Mouse (Mus musculus) liver, adult 2 months (tissue): ENCODE results near the gene Ifitm1. TPM values are rescaled to one million over a fixed set of nuclear protein-coding genes. Genes with fewer than 3 reads are reported as not detected.

Experiments
- DNase-seq: peaks from one replicate; pipeline ENCODE4 v3.0.0-alpha.2; 2011; ENCODE audit warnings: low read depth, low spot score; ENCODE audit errors: extremely low read depth
- H3K27ac ChIP-seq: fragments of 200-500 bp; replicated peaks from 2 replicates; pipeline ENCODE4 v1.5.1; 2012; ENCODE audit warnings: low read depth, mild to moderate bottlenecking, control low read depth, inconsistent platforms, low read length; ENCODE audit not compliant: insufficient read depth
- H3K27me3 ChIP-seq: fragments of 200-500 bp; 2 replicates; pipeline ENCODE4 v1.6.1; 2012; ENCODE audit warnings: mild to moderate bottlenecking, moderate library complexity, low read length, inconsistent platforms; ENCODE audit not compliant: control insufficient read depth, insufficient read depth
- H3K36me3 ChIP-seq: fragments of 200-500 bp; 2 replicates; pipeline ENCODE4 v1.6.1; 2012; ENCODE audit warnings: low read length, inconsistent platforms; ENCODE audit not compliant: control insufficient read depth, insufficient read depth
- H3K4me1 ChIP-seq: fragments of 200-500 bp; 2 replicates; pipeline ENCODE4 v1.6.1; 2011; ENCODE audit warnings: low read length; ENCODE audit not compliant: control insufficient read depth, insufficient read depth
- H3K4me3 ChIP-seq: fragments of 200-500 bp; 2 replicates; pipeline ENCODE4 v1.5.1; 2011; ENCODE audit warnings: low read depth, mild to moderate bottlenecking, control low read depth, low read length, moderate library complexity; ENCODE audit not compliant: insufficient read depth
- H3K79me2 ChIP-seq: fragments of 200-500 bp; 2 replicates; pipeline ENCODE4 v1.6.1; 2012; ENCODE audit warnings: inconsistent platforms, mild to moderate bottlenecking, low read length, moderate library complexity; ENCODE audit not compliant: control insufficient read depth, insufficient read depth
- H3K9ac ChIP-seq: fragments of 200-500 bp; 2 replicates; pipeline ENCODE4 v1.6.1; 2012; ENCODE audit warnings: low read depth, mild to moderate bottlenecking, control low read depth, inconsistent platforms, low read length
- CTCF ChIP-seq: fragments of 200-500 bp; IDR thresholded peaks from 2 replicates; pipeline ENCODE4 v1.5.1; 2011; ENCODE audit warnings: low read depth, low read length, control low read depth
- POLR2A ChIP-seq: fragments of 200-500 bp; IDR thresholded peaks from 2 replicates; pipeline ENCODE4 v1.6.1; 2011; ENCODE audit warnings: low read length, control low read depth; ENCODE audit not compliant: insufficient read depth; ENCODE audit errors: extremely low read depth
- WGBS: fragments of 180-500 bp; shearing (Covaris S2); methylation state at CpG from one replicate; pipeline ENCODE4 v1.1.7; 2018; 5-methylcytosine and 5-hydroxymethylcytosine counted together
- polyA plus RNA-seq: library from polyadenylated mRNA; depleted of rRNA; stranded (reverse); fragments of >200 nt; gene quantifications from 2 replicates; pipeline ENCODE4 v1.2.3, GENCODE M21; 2012
- total RNA-seq: library from RNA; depleted of rRNA; stranded (reverse); fragments of >200 nt; gene quantifications from 2 replicates; pipeline ENCODE4 v1.2.3, GENCODE M21; 2014

Ifitm1 gene
- total and polyA plus RNA-seq, 2 experiments, result 11.2 to 79.4 TPM

DNA sequence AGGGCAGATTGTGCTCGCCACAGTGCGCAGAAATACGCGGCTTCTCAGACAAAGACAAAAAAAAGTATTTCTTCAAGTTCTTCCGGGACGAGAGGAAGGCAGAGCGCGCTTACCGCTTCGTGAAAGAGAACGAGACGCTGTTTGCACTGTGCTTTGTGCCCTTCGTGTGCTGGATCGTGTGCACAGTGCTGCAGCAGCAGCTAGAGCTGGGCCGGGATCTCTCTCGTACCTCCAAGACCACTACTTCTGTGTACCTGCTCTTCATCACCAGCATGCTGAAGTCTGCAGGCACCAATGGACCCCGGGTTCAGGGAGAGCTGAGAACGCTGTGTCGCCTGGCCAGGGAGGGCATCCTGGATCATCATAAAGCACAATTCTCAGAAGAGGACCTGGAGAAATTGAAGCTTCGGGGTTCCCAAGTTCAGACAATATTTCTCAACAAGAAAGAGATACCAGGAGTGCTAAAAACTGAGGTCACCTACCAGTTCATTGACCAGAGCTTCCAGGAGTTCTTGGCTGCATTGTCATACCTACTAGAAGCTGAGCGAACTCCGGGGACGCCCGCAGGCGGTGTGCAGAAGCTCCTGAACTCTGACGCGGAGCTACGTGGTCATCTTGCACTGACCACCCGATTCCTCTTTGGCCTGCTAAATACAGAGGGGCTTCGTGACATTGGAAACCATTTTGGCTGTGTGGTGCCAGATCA is 43.8 kb upstream of the Ifitm1 start:
- TF ChIP-seq POLR2A, result no peak
- TF ChIP-seq CTCF, result no peak
- Histone ChIP-seq H3K27ac (peak overlapping the region; percentile 39; the same call in 1 of the 2 replicates), H3K27me3 (no peaks in the 10 kb centered on the region), H3K4me3 (no peak overlapping the region), H3K4me1 (peaks cover 29% of the 10 kb centered on the region), H3K9ac (peak overlapping the region; percentile 2; the same call in 1 of the 2 replicates), H3K79me2 (no peaks in the 10 kb centered on the region), H3K36me3 (peaks cover 30% of the 10 kb centered on the region; the same call in 1 of the 2 replicates)
- DNase-seq, result peak; percentile 79
- WGBS, result 31% methylated on average over 30 of the region's 30 CpGs

DNA sequence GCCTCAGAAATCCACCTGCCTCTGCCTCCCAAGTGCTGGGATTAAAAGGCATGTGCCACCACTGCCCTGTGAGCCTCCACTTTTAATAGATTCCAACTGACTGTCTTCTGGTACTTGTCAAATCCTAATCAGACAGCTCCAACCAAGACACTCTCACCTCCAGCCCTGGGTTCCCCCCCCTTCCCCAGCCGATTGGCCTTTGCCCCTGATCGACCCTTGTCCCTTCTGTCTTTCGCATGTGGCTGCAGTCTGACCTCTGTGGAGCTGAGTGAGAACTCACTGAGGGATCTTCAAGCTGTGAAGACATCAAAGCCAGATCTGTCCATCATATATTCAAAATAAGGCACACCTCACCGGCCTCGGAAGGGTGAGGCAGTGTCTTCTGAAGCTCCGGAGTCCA is 39.8 kb upstream of the Ifitm1 start:
- Histone ChIP-seq H3K27me3 (no peaks in the 10 kb centered on the region), H3K79me2 (no peaks in the 10 kb centered on the region), H3K4me3 (no peak overlapping the region), H3K36me3 (peaks cover 30% of the 10 kb centered on the region), H3K27ac (no peak overlapping the region; the same call in 1 of the 2 replicates), H3K4me1 (peaks cover 24% of the 10 kb centered on the region), H3K9ac (no peak overlapping the region)
- no peak for TF ChIP-seq POLR2A
- TF ChIP-seq CTCF, result no peak
- peak; percentile 77 for DNase-seq
- WGBS, result 66% methylated on average over 6 of the region's 6 CpGs

DNA sequence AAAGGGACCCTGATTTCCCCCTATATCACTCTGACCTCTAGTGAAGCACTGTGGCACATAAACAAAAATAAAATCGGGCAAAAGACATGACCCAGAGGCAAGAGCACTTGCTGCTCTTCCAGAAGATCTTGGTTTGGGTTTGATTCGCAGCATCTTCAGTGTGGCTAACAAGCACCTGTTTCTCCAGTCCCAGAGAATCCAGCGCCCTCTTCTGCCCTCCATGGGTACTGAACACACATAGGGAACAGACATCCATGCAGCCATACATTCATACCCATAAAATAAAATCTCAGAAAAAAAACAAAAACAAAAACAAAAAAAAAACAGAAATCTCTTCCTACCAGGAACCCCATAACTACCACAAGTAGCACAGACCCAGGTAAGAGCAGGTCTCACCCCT is 28.6 kb upstream of the Ifitm1 start:
- Histone ChIP-seq H3K4me1 (peaks cover 5% of the 10 kb centered on the region; the same call in 1 of the 2 replicates), H3K4me3 (no peak overlapping the region), H3K27me3 (no peaks in the 10 kb centered on the region), H3K9ac (no peak overlapping the region), H3K79me2 (no peaks in the 10 kb centered on the region; the same call in 1 of the 2 replicates), H3K36me3 (no peaks in the 10 kb centered on the region), H3K27ac (no peak overlapping the region)
- WGBS, result 57% methylated on average over 3 of the region's 3 CpGs
- peak; percentile 67 for TF ChIP-seq CTCF
- no peak for TF ChIP-seq POLR2A
- peak; percentile 58 for DNase-seq

DNA sequence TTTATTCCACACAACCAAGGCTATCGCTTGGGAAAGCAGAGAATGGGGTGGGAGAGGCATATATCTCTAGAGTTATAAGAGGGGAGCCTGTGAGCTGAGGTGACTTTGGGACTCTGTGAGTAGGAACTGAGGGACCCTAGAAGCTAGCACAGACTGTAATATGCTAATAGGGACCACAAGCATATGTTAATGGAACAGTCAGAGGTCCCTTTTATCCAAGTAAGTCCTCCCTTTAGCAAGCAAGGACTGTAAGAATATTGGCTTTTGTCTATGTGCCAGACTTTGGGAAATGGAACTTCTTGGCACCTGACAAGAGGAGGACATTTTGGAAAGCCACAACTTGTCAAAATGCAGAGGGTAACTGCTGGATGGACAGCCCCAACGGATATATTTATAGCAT is 28.1 kb upstream of the Ifitm1 start:
- Histone ChIP-seq H3K27me3 (no peaks in the 10 kb centered on the region), H3K4me1 (peaks cover 5% of the 10 kb centered on the region; the same call in 1 of the 2 replicates), H3K36me3 (no peaks in the 10 kb centered on the region), H3K4me3 (no peak overlapping the region), H3K27ac (no peak overlapping the region), H3K9ac (no peak overlapping the region), H3K79me2 (no peaks in the 10 kb centered on the region; the same call in 1 of the 2 replicates)
- TF ChIP-seq POLR2A (no peak), CTCF (no peak)
- WGBS, result 74% methylated on average over 2 of the region's 2 CpGs
- no peak for DNase-seq

DNA sequence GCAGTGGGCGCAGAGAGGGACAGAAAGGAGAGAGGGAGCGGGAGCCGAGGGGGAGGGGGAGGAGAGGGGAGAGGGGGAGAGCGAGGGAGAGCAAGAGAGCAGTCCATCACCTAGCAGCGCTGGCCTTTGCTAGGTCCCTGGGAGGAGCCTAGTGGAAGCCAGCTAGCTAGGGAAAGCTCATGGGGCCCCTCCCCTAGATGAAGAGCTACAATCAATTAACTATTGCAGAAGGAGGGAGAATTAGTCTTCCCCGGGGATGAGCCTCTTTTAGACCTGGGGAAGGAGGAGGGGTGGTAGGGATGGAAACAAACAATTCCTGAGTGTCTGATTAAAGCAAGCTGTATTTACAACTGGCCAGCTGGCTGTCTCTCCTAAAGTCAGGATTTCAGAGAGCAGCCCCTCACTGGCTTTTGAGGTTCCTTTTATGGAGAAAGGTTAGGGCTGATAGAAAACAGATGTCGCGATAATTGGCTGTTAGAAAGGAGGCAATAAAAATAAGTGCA is 27.3 kb upstream of the Ifitm1 start:
- Histone ChIP-seq H3K36me3 (no peaks in the 10 kb centered on the region), H3K4me3 (no peak overlapping the region), H3K9ac (no peak overlapping the region), H3K79me2 (no peaks in the 10 kb centered on the region; the same call in 1 of the 2 replicates), H3K27ac (no peak overlapping the region), H3K27me3 (no peaks in the 10 kb centered on the region), H3K4me1 (peaks cover 5% of the 10 kb centered on the region; the same call in 1 of the 2 replicates)
- 50% methylated on average over 8 of the region's 8 CpGs for WGBS
- no peak for DNase-seq
- no peak for TF ChIP-seq CTCF
- TF ChIP-seq POLR2A, result no peak
